Mouse (Mus musculus) frontal cortex, postnatal 14 days (tissue): ENCODE data around the gene Btbd35f3.
"Not testable (repeated sequence)": the region's sequence is repeated elsewhere in the genome, so short reads cannot be mapped to it uniquely, and the experiment has no call there.

ENCODE experiments used
- DNase-seq, 2 experiments: peaks; one replicate each; pipeline ENCODE4 v3.0.0; 2022; ENCODE audit warnings: low spot score in 2 of 2

Btbd35f3 gene

GRCm38 (mm10) chrX:4037374-4037773 lies at the start of gene Btbd35f3:
Btbd35f3 (plus strand) TSS chrX:4037674.
- not testable (repeated sequence) for DNase-seq
